Mouse (Mus musculus) CD4-positive, CD25-positive, alpha-beta regulatory T cell, adult 4 months (primary cell): Measurements from ENCODE around the gene Btbd1. TPM values are rescaled to one million over a fixed set of nuclear protein-coding genes. Genes with fewer than 3 reads are reported as not detected.
A peak's percentile ranks its signal among the peaks of the same experiment; 100 is the strongest.
"Not testable (repeated sequence)": the region's sequence is repeated elsewhere in the genome, so short reads cannot be mapped to it uniquely, and the experiment has no call there.

Experiments
- ATAC-seq: one replicate; pipeline ENCODE4 v1.8.0; 2017
- polyA plus RNA-seq, 2 experiments: library from polyadenylated mRNA; unstranded; fragments of 100-300 nt; shearing (Covaris generic); gene quantifications; one replicate each; pipeline ENCODE4 v1.2.1; 2017

The Btbd1 gene
- polyA plus RNA-seq, 2 experiments from 2014 or later, result 16.3 to 19.1 TPM

GRCm38 (mm10) chr7:81849633-81850032, 20.4 kb upstream of the Btbd1 start:
- no peak for ATAC-seq

- ATAC-seq, result no peak
Observed at GRCm38 (mm10) chr7:81849214-81849613, 20.0 kb upstream of the Btbd1 start.

DNA sequence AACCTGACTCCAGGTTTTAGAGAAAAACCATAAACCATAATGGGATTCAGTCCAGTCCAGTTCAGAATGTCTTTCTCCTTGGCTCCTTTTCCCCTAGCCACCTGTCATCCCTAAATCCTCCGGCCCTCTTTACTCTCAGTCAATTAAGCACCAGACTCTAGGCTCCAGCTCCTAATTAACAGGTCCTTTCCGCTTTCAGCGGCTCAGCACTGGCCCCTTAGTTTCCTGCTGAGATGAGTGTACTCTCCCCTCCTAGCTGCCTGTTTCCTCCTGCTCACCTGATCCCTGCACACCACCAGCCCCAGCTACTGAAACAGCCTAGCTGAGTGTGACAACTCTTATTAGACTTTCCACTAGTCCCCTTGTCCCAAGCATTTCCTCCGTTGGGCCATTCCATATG, 18.5 kb upstream of the Btbd1 start:
- ATAC-seq, result no peak

DNA sequence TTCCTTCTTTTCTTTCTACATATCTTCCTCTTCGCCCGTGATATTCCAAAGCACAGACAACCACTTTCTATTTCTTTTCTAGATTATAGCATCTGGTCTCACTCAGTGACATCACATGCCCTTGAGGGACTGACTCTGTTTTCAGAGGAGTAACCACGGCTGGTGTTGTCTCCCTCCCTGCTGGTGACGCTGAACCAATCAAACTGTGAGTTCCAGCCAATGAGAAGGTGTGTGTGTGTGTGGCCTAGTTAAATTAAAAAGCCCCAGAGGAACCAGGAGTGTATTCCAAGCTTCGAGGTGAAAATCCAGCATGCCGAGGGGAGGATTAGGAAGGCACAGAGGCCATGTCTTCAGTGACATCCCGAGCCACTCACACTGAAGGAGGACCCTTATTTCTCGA, 17.8 kb upstream of the Btbd1 start:
- no peak for ATAC-seq

GRCm38 (mm10) chr7:81846008-81846407, 16.8 kb upstream of the Btbd1 start:
- no peak for ATAC-seq

GRCm38 (mm10) chr7:81845313-81845712, 16.1 kb upstream of the Btbd1 start:
- ATAC-seq, result no peak

GRCm38 (mm10) chr7:81844801-81845200, 15.6 kb upstream of the Btbd1 start:
- no peak for ATAC-seq

DNA sequence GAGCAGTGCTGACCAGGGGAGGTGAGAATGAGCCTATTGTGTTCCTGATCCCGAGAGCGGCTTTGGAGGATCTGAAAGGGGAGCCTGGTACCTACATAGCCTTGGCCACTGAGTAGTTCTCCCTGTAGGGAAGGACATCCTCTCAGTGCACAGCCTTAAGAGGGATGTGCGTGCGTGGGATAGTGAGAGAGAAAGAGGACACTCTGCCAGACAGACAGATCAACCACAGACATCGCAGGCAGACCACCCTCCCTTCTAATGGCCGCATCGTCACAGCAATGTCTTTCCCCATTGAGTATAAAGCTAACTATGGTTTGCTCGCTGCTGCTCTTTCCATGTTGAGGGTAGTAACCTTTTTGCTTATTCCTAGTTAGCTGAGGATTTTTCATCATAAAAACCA, 14.7 kb upstream of the Btbd1 start:
- no peak for ATAC-seq

GRCm38 (mm10) chr7:81842998-81843397, 13.8 kb upstream of the Btbd1 start:
- no peak for ATAC-seq

DNA sequence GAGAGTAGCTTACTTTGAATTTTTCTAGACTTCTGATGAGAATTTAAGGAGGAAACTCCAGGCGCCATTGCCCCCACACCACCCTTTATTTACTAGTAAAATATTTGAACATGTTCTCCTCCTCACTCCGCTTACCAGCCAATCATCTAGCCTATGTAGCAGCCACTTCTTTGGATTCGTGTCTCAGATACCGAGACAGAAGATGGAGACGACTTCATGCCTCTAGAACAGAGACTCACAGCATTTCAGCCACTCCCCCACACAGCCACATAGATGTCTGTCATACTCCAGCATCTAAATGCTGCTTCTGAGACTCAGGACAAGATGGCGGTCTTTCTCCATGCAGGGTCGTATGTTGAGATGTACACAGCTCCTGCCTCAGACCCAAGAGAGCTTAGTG, 12.9 kb upstream of the Btbd1 start:
- ATAC-seq, result no peak

GRCm38 (mm10) chr7:81841439-81841838, 12.2 kb upstream of the Btbd1 start:
- ATAC-seq, result no peak

- no peak for ATAC-seq
Observed at GRCm38 (mm10) chr7:81840661-81841181, 11.5 kb upstream of the Btbd1 start.

GRCm38 (mm10) chr7:81839746-81840145, 10.5 kb upstream of the Btbd1 start:
- no peak for ATAC-seq

DNA sequence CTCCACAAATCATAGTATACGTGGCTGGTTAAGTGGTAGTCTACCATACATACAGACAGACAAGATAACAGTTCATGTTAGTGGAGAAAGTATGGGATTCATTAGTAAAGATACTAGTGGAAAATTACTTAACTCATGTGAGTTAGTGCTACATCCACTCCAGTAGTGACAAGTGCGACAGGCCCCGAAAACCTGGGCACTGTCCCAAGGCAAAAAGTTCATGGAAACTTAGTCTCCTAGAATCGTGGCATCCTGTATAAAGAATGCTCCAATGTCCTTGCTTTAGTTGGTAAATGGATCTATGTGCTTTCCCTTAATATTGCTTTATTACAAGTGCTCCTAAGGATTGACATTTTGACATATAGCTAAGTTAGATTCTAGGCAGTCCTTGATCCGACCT, 8.5 kb upstream of the Btbd1 start:
- not testable (repeated sequence) for ATAC-seq

DNA sequence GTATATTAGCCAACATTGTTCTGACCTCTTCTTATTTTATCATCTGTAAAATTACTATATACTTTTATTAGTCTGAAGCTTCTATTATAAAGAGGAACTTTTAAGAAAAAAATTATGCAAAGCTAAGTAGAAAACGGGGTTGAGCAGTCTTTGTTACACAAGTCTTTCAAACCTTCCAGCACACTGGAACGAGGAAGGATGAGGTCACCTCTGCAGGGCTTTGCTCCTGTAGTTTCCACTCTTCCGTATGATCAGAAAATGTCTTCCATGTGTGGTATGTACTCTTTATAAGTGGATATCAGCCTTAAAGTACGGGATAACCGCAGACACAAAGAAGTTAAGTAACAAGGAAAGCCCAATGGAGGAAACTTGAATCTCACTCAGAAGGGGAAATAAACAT, 6.2 kb upstream of the Btbd1 start:
- no peak for ATAC-seq

DNA sequence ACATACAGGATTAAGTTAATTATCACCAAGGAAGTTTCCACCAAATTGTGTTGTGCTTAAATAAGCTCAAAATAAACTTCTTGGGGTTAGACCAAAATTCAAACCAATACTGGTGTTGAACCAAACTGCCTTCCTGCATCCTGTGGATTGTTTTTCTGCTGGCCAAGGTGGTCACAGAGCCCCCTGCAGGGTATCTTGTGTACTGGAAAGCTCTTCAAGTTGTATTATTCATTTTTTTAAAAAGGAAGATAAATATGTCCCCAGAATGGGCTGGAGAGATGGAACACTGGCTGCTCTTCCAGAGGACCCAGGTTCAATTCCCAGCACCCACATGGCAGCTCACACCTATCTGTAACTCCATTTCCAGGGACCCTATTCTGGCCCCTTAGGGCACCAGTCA, 5.6 kb upstream of the Btbd1 start:
- no peak for ATAC-seq

GRCm38 (mm10) chr7:81828681-81829378, 401 bp downstream of the Btbd1 start:
- ATAC-seq, result peak; percentile 38

- peak; percentile 12 for ATAC-seq
Observed at GRCm38 (mm10) chr7:81827806-81828667, 1.2 kb downstream of the Btbd1 start.

DNA sequence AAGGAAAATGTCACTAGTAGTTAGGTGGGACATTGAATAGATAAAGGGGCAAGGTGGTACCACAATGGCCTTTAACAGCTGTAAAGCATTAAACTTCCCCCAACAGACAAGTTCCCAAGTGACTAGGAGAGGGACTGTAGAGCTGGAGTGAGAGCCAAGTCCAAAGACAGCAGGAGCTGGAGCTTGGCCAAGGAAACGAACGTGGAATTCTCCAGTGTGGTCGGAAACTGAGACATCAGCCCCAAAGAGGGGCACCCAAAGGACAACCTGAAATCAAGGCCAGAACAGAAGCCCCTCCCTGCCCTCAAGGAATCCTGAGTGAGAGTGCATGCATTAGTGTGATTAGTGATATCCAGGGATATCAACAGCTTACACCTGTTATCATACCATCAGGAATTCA, 3.9 kb downstream of the Btbd1 start:
- ATAC-seq, result no peak

GRCm38 (mm10) chr7:81824906-81825305, 4.3 kb downstream of the Btbd1 start:
- no peak for ATAC-seq

GRCm38 (mm10) chr7:81806067-81806466, 23.2 kb downstream of the Btbd1 start:
- ATAC-seq, result no peak

- peak; percentile 90 for ATAC-seq
Observed at GRCm38 (mm10) chr7:81789095-81789757, 40.0 kb downstream of the Btbd1 start, which contains the start of gene 3110040N11Rik. TSS of gene 3110040N11Rik (minus strand) at chr7:81789478.

- ATAC-seq, result no peak
Observed at GRCm38 (mm10) chr7:81788536-81788935, 40.7 kb downstream of the Btbd1 start.
